Mouse (Mus musculus) erythroid progenitor cell, adult 5-6 weeks (primary cell): ENCODE results near the gene Irs2. TPM values are rescaled to one million over a fixed set of nuclear protein-coding genes. Genes with fewer than 3 reads are reported as not detected.

Experiments
- ATAC-seq: replicated peaks from 2 replicates; pipeline ENCODE4 v1.8.0; 2016; ENCODE audit warnings: moderate number of reproducible peaks, mild to moderate bottlenecking, moderate TSS enrichment, inconsistent platforms; ENCODE audit not compliant: poor library complexity, low FRiP score, severe bottlenecking
- total RNA-seq, 2 experiments: library from RNA; stranded (forward) in 1 of 2; stranded (reverse) in 1 of 2; fragments of 150-400 nt in 1 of 2; fragments of 186-747, 209-891 nt in 1 of 2; gene quantifications; 2 replicates each; pipeline versions ENCODE4 v1.2.3 to v1.2.4; 2015 to 2017; ENCODE audit warnings: low replicate concordance in 2 of 2

The Irs2 gene
- total RNA-seq, 2 experiments from 2014 or later: 9.2 to 13.4 TPM

DNA sequence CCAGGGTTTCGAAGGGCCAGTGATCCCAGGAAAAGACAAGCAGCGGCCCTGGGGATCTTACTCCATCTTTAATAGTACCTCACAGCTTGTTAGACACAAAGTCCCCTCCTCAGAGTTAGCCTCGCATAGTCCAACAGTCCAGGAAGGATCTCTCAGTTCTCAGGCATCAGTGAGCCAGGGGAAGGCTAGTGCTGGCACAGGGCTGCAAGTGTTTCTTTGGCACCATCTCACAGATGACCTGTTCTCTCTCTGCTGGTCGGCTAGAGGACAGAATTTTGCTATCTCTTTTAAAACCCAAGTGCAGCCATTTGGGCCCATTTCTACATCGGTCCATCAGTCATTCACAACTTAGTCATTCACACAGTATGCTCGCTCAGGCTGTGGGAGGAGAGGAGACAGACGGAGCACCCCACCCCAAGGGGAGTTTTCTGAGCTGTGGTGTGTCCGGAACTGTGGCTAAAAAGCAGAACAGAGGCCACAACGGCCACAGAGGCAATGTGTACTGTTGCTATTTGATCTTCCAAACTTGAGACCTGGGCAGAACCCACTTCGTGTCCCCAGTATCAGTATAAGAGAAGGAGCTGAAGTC lies 43.7 kb downstream of the Irs2 start:
- no peak for ATAC-seq

DNA sequence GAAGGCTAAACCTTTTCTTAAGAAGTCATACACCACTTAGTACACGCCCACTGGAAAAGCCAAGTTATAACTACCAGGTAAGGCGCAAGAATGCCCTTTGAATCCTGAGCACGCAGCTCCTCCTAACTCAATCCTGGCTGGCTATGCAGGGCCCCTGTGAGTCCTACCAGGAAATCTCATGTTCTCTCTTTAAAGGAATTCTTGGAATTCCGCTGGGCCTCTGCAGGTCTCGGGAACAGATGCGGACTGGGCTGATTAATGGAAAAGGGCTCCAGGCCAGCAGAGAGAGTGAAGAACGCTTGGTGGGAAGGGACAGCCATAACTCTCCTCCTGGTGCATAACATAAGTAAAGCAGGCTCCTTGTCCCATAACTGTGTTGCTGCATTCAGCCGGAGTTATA lies 46.3 kb downstream of the Irs2 start:
- ATAC-seq: no peak

DNA sequence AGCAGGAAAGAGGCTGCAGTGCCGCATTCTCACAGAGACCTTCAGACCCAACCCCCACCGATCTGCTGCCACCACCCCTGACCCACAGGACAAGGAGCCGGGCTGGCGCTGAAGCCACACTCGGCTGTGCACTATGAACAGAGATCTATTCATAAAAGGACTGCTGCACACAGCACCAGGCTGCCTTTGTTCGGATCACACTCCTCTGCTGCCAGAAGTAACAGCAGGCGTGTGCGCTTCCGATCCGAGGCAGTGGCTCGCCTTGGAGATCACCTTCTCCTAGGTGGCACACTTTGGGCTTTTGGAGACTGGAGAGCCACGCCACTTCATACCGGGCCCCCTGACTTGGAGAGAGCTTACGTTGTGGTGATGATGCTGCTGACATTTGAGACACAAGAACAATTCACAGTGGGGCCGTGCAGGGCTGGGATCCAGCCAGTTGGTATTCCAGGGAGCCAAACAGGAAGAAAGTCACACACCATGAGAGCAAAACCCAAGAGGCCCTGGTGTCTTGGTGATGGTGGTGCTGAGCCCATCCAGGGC lies 47.9 kb downstream of the Irs2 start:
- ATAC-seq: no peak

DNA sequence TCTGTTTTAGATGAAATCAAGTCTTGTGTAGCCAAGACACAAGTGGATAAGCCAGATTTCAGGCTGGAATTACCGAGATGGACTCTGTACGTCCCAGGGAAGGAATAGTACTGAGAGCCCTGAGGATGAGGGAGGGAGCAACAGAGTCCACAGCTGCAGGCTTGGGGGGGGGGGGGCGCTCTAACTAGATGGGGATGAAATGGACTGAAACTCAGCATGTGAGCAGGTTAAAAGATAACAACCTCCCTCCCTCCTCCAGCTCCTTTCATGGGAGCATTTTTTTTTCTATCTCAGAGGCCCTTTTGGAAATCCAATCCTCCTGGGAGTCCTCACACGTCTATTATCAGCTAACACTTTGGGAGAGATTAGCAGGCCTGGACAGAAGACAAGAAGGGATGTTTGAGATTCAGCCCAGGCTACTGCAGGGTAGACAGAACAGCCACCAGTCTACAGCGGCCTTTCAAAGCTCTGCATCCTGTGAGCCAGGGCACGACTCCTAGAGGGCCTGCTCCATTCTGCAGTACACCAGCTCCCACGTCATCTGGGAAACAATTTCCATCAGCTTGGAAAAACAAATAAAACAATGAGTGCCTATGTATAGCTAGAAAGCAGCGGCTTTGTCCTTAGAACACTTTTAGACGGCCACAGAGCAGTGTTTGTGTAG lies 50.8 kb downstream of the Irs2 start:
- no peak for ATAC-seq

DNA sequence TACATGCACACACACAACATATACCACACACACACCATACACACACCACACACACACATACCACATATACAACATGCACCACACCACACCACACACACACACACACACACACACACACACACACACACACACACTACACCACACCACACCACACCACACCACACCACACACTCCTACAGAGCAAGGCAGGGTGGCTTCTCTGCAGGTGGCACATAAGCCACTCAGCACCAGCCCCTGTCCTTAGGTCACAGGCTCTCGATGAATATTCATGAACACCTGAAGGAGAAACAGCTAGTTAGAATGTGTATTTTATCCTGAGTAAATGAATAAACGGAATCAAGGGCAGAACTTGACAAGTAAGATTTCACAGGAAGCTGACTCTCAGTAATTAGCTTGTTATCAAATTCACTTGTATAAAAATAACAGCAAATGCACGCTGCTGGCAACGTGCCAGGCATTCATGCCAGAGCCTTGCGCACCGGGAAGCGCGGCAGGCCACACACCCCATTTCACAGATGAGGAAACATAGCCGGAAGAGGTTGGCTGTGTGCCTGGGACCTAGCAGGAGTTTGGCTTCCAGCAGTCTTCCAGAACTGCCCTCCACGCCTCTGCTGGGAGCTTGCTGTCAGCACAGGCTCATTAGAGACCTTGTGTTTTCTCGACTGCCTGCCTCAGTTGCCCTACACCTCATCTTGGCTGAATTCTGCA lies 54.8 kb downstream of the Irs2 start:
- no peak for ATAC-seq

DNA sequence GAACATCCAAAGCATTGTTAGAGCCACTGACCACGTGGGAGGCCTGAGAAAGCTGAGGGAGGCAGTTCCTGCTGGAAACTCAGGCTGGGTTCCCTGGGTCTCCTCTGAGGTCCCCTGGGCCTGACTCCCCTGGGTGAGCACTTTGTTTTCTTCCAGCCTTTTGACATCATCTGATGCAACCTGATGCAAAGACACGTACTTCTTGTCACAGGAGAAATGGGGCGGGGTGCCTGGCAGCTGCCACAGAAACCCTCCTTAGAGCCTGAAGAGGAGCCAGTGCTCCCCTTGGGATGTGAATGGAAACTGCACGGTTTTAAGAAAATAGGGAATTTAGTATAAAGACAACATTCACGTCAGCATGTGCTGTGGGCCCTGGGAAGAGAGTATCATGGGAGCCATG lies 55.6 kb downstream of the Irs2 start:
- no peak for ATAC-seq

DNA sequence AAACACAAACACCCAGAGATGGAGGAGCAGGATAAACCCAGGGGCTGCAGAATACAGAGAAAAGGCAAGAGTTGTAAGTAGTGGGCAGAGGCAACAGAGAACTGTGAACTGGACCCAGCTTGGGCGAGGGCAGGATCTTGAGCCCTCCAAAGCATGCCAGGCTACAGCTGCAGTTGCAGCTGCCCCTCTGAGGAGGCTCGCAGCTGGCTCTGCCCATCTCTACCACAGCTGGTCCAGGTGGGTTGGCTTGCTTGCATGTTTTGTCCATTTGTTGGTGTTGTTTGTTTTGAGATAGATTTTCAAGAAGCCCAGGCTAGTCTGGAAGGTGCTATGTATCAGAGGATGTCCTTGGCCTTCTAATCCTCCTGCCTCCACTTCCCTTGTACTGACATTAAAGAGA lies 56.0 kb downstream of the Irs2 start:
- no peak for ATAC-seq

DNA sequence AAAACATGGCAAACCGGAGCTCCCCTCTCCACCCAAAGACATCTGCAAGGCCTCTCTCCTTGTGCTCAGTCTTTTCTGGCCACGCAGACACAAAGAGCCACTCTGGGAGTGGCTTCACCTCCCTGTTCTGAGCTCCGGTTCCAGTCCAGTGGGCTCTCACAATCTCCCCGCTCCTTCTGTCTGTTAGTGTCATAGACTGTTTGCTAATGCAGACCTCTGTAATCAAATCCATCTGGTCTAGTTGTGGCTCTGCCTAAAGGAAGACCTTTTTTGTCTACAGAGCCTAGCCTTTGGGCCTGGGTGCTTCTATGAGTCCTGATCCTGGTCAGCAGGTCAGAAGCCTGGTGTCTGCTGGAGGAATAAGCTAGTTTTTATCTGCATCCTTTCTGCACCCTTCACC lies 56.7 kb downstream of the Irs2 start:
- no peak for ATAC-seq

DNA sequence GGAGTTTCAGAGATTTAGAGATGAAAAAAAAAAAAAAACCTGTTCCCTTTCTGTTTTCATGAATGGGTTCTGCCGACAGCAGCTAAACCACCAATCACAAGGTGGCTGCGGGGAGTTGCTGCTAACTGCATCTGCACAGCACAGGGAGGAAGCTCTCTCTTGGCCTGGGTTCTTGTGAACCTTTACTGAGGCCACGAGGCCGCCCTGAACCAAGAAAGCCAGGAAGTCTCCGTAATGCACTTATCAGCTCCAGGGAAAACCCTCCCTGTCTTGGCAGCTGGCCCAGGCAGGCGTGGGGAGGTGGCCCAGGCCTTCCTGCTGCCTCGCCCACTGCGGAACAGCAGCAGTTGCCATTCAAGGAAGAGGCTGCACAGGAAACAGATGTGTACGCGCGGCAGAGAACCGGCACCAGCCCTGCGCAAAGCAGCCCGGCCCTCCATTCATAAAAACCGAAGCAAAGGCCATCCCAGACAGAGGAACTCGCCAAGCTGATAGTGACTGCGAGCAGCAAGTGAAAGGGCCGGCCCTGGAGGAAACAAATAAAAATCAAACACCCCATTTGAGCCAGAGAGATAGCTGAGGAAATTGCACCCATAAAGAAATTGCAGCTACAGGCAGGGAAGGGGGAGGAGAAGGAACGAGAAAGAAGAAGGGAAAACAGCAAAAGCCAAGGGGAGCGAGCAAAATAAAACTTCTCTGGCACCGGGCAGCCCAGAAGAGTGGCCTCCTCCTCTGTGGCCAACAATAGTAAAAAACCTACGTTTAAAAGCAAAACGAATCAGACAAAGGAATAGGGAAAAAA lies 62.1 kb downstream of the Irs2 start:
- peak; percentile 86 for ATAC-seq

DNA sequence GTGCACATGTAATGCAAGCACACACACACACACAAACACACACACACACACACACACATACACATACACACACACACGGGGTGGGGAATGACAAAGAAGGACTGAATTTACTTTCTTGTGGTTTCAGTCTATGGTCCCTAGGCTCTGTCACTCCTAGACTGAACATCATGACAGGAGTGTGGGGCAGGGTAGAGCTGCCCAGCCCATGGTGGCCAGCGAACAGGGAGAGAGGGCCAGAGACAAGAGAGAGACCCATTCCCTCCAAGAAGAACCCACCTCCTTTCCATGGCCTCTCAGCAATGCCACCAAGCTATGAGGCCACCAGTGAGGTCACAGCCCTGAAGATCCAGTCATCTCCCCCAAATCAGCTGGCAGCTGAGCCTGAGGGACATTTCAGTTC lies 62.8 kb downstream of the Irs2 start:
- no peak for ATAC-seq

DNA sequence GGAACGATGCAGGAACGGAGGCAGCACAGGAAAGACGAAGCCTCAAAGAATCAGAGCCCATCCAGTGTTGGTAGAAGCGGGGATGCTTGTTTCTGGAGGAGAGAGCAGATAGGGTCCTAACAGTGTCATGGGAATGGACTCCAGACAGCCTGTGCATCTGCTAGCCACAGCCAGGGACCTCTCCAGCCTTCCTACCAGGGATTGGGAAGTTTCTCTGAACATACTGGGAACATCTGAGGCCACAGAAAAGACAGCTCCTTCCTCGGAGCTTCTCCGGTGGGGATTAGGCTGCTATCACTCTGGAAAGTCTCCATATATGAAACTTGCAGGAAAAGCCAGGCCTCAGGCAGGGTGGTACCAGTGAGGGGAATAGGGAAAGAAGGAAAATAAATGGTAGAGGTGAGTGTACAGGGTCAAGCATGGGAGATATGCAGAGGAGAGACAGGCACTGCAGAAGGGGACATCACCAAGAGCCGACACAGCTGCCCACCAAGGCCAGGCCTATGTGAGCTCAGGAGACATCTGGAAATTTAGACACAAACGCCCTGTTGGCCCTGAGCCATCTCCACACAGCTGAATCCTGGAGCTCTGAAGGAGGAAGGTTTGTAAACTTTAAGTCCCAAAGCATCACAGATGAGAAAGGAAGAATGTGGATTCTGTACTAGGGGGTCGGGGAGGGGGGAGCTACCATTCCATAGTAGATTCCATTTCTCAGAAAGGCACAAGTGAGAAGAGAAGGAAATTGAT lies 64.8 kb downstream of the Irs2 start:
- no peak for ATAC-seq

DNA sequence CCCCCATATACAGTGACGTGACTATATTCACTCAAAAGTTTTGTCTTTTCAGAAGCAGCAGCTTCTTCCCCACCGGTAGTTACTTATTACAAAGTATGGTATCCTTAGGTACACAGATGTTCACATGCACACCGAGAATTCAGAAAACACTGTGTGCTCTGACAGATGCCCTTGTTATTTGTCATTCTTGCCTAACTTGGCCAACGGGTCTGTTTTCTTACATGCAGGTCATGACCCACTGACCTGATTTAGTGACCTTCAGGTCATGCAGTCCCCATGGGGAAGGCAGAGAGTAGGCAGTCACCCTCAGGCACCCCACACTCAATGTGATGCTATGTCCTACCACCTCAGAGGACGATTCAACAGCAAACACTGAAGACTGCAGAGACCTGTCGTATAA lies 68.4 kb downstream of the Irs2 start:
- ATAC-seq: no peak

DNA sequence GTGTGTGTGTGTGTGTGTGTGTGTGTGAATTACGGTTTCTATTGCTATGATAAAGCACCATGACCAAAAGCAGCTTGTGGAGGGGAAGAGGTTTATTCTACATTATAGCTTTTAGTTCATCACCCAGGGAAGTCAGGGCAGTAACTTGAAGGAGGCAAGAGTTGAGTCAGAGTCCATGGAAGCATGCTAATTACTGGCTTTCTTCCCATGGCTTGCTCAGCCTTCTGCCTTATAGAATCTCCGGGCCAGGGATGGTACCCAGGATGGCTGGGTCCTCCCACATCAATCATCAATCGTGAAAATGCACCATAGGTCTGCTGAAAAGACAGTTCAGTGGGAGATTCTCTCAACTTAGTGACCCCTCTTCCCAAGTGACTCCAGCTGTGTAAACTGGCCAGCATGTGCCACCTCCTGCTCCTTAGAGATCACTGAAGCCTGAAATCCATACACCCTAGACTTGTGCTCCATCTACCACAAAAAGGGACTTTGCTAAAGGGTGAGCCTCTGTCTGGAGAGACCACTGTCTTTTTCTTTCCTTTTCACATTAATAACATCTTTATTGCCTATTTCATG lies 69.0 kb downstream of the Irs2 start:
- ATAC-seq: no peak

DNA sequence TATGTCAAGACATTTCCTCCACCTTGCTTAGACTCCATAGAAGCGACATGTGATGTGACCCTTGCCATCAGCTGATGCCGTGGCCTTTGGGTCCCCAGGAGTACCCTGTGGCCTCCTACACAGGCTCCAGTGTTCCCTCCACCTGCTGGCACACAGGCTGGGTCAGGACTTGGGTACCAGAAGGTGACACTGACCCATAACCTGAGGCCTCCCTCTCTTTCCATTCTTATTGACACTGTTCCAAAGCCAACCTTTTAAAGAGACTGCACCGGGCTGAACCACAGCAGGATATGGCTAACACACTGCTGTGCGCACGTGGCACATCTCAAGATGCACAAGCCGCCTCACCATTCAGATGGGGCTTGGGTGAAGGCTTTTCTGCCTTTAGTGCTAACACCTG lies 70.0 kb downstream of the Irs2 start:
- no peak for ATAC-seq

DNA sequence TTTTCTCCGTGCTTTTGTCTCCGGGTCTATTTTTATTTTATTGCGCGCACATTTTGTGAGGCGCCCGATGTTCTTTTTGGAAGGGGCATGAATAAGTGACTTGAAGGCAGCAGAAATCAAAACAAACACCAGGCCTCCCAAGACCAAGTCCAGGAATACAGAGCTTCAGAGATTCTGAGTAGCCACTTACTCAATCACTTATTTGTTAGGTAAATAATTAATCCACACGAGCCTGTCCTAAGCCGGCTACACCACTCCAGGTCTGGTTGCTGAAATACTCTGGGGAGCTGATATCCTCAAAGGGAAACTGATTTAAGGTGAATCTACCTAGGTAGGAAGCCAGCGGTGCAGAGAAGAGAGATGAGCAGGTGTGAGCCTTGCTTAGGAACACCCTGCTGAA lies 71.6 kb downstream of the Irs2 start:
- no peak for ATAC-seq

DNA sequence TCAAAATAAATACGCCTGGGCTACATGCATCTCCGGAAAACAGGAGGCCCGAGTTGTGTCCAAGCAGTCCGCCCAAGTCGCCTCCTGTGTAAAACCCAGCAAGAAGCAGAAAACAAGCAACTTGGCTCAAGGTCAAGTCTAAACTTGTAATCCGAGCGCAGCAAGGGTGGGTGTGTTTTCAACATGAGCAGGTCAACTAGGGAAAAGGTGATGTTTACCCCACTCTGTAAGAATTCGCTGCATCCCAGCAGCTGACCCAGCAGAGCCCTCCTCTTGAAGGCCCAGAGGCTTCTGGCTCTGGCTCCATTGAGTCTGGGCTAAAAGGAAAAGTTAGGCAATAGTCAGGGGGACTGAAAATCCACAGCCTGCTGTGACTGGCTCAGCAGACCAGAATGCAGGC lies 73.0 kb downstream of the Irs2 start:
- no peak for ATAC-seq
